Mouse (Mus musculus) liver (tissue): ENCODE data around the gene Trpm3.
"Not testable (repeated sequence)": the region's sequence is repeated elsewhere in the genome, so short reads cannot be mapped to it uniquely, and the experiment has no call there.

Experiments used
- DNase-seq: peaks from one replicate; pipeline ENCODE4 v3.0.0-alpha.2; 2020; ENCODE audit warnings: mixed read lengths

Gene Trpm3

GRCm38 (mm10) chr19:23003861-23004260, 865.0 kb downstream of the Trpm3 start:
- DNase-seq: no peak

GRCm38 (mm10) chr19:23005851-23006250, 867.0 kb downstream of the Trpm3 start:
- no peak for DNase-seq

- DNase-seq: no peak
These were observed 867.8 kb downstream of the Trpm3 start for GRCm38 (mm10) chr19:23006517-23007273.

GRCm38 (mm10) chr19:23013695-23014094, 874.8 kb downstream of the Trpm3 start:
- DNase-seq: no peak

- peak; percentile 38 for DNase-seq
These were observed 876.7 kb downstream of the Trpm3 start for GRCm38 (mm10) chr19:23015516-23015915.

- no peak for DNase-seq
These were observed 879.4 kb downstream of the Trpm3 start for GRCm38 (mm10) chr19:23018186-23018727.

- no peak for DNase-seq
These were observed 884.1 kb downstream of the Trpm3 start for GRCm38 (mm10) chr19:23022902-23023301.

GRCm38 (mm10) chr19:23023316-23023960, 884.6 kb downstream of the Trpm3 start:
- DNase-seq: no peak

GRCm38 (mm10) chr19:23024821-23025220, 886.0 kb downstream of the Trpm3 start:
- DNase-seq: no peak

GRCm38 (mm10) chr19:23026427-23026826, 887.6 kb downstream of the Trpm3 start:
- DNase-seq: no peak

GRCm38 (mm10) chr19:23028283-23028682, 889.4 kb downstream of the Trpm3 start:
- DNase-seq: no peak

- not testable (repeated sequence) for DNase-seq
These were observed 894.5 kb downstream of the Trpm3 start for GRCm38 (mm10) chr19:23033343-23033742.

GRCm38 (mm10) chr19:23034117-23034516, 895.3 kb downstream of the Trpm3 start:
- no peak for DNase-seq

- DNase-seq: no peak
These were observed 896.1 kb downstream of the Trpm3 start for GRCm38 (mm10) chr19:23034933-23035332.

- no peak for DNase-seq
These were observed 896.9 kb downstream of the Trpm3 start for GRCm38 (mm10) chr19:23035786-23036185.

- DNase-seq: no peak
These were observed 898.1 kb downstream of the Trpm3 start for GRCm38 (mm10) chr19:23036782-23037477.

GRCm38 (mm10) chr19:23037499-23037898, 898.7 kb downstream of the Trpm3 start:
- DNase-seq: no peak

GRCm38 (mm10) chr19:23038321-23038720, 899.5 kb downstream of the Trpm3 start:
- DNase-seq: no peak

- no peak for DNase-seq
These were observed 902.8 kb downstream of the Trpm3 start for GRCm38 (mm10) chr19:23041483-23042167.

- DNase-seq: no peak
These were observed 903.4 kb downstream of the Trpm3 start for GRCm38 (mm10) chr19:23042168-23042733.

GRCm38 (mm10) chr19:23043699-23044098, 904.9 kb downstream of the Trpm3 start:
- DNase-seq: no peak
